Mouse (Mus musculus) MEL (cell line): ENCODE data around the gene Stk32b. TPM values are rescaled to one million over a fixed set of nuclear protein-coding genes. Genes with fewer than 3 reads are reported as not detected.

Source experiments
- DNase-seq: peaks from one replicate; pipeline ENCODE4 v3.0.0; 2011; ENCODE audit warnings: low read depth, low spot score
- H3K27ac ChIP-seq: 2 replicates; pipeline ENCODE4 v1.5.1; 2012; ENCODE audit warnings: low read depth, mild to moderate bottlenecking, control low read depth, low read length, moderate library complexity; ENCODE audit not compliant: control insufficient read depth
- H3K27me3 ChIP-seq, 2 experiments: fragments of 150-350 bp in 1 of 2; sonication (generic) in 1 of 2; 2 replicates each; pipeline ENCODE4 v1.6.1; 2012; ENCODE audit warnings: low read length in 2 of 2, mild to moderate bottlenecking in 2 of 2, improper control_type of control experiment in 1 of 2, moderate library complexity in 1 of 2; ENCODE audit not compliant: insufficient read depth in 2 of 2, control insufficient read depth in 1 of 2
- H3K36me3 ChIP-seq, 2 experiments: 2 replicates each; pipeline ENCODE4 v1.6.1; 2012 to 2014; ENCODE audit warnings: low read length in 2 of 2, improper control_type of control experiment in 1 of 2, inconsistent platforms in 1 of 2, mild to moderate bottlenecking in 1 of 2; ENCODE audit not compliant: insufficient read depth in 2 of 2, control insufficient read depth in 1 of 2
- H3K4me1 ChIP-seq, 2 experiments: fragments of 150-350 bp in 1 of 2; sonication (generic) in 1 of 2; 2 replicates each; pipeline ENCODE4 v1.6.1; 2012; ENCODE audit warnings: low read length in 2 of 2, improper control_type of control experiment in 1 of 2, mild to moderate bottlenecking in 1 of 2; ENCODE audit not compliant: insufficient read depth in 2 of 2, control insufficient read depth in 1 of 2
- H3K4me3 ChIP-seq, 2 experiments: fragments of 150-350 bp in 1 of 2; sonication (generic) in 1 of 2; 2 replicates each; pipeline ENCODE4 v1.5.1; 2012; ENCODE audit warnings: low read depth in 2 of 2, low read length in 2 of 2, mild to moderate bottlenecking in 2 of 2, moderate library complexity in 2 of 2, control low read depth in 1 of 2, improper control_type of control experiment in 1 of 2; ENCODE audit not compliant: control insufficient read depth in 1 of 2, insufficient read depth in 1 of 2
- H3K79me2 ChIP-seq: 2 replicates; pipeline ENCODE4 v1.6.1; 2012; ENCODE audit warnings: mild to moderate bottlenecking, low read length, moderate library complexity; ENCODE audit not compliant: control insufficient read depth, poor library complexity, insufficient read depth
- H3K9ac ChIP-seq: 2 replicates; pipeline ENCODE4 v1.6.1; 2012; ENCODE audit warnings: low read depth, mild to moderate bottlenecking, control low read depth, low read length, moderate library complexity; ENCODE audit not compliant: control insufficient read depth, poor library complexity, severe bottlenecking
- H3K9me3 ChIP-seq: fragments of 150-350 bp; sonication (generic); replicated peaks from 2 replicates; pipeline ENCODE4 v1.6.1; 2012; ENCODE audit warnings: mild to moderate bottlenecking, low read length, improper control_type of control experiment, moderate library complexity; ENCODE audit not compliant: insufficient read depth
- CHD1 ChIP-seq: IDR thresholded peaks from 2 replicates; pipeline ENCODE4 v1.6.1; 2012; ENCODE audit warnings: low read depth, mild to moderate bottlenecking, inconsistent platforms, low read length, improper control_type of control experiment
- E2F4 ChIP-seq: IDR thresholded peaks from 2 replicates; pipeline ENCODE4 v1.6.1; 2011; ENCODE audit warnings: low read depth, low read length, improper control_type of control experiment, borderline replicate concordance
- ELF1 ChIP-seq: IDR thresholded peaks from 2 replicates; pipeline ENCODE4 v1.6.1; 2014; ENCODE audit warnings: low read depth, mild to moderate bottlenecking, inconsistent platforms, low read length, improper control_type of control experiment, moderate library complexity
- EP300 ChIP-seq, 2 experiments: IDR thresholded peaks; 2 replicates each; pipeline ENCODE4 v1.6.1; 2011; ENCODE audit warnings: improper control_type of control experiment in 2 of 2, low read length in 2 of 2, low read depth in 1 of 2, mild to moderate bottlenecking in 1 of 2
- HCFC1 ChIP-seq: IDR thresholded peaks from 2 replicates; pipeline ENCODE4 v1.6.1; 2012; ENCODE audit warnings: low read depth, mild to moderate bottlenecking, inconsistent platforms, low read length, improper control_type of control experiment, moderate library complexity
- KAT2A ChIP-seq: conservative IDR thresholded peaks from 2 replicates; pipeline ENCODE4 v1.6.1; 2012; ENCODE audit warnings: low read depth, low read length, improper control_type of control experiment, inconsistent platforms
- MAFK ChIP-seq: IDR thresholded peaks from 2 replicates; pipeline ENCODE4 v1.6.1; 2011; ENCODE audit warnings: low read depth, mild to moderate bottlenecking, low read length, improper control_type of control experiment, borderline replicate concordance
- MAZ ChIP-seq: IDR thresholded peaks from 2 replicates; pipeline ENCODE4 v1.6.1; 2012; ENCODE audit warnings: low read depth, mild to moderate bottlenecking, inconsistent platforms, low read length, improper control_type of control experiment
- MEF2A ChIP-seq: IDR thresholded peaks from 2 replicates; pipeline ENCODE4 v1.6.1; 2014; ENCODE audit warnings: low read depth, mild to moderate bottlenecking, inconsistent platforms, low read length, improper control_type of control experiment; ENCODE audit not compliant: poor library complexity, insufficient replicate concordance, severe bottlenecking; ENCODE audit errors: extremely low read depth
- MXI1 ChIP-seq: IDR thresholded peaks from 2 replicates; pipeline ENCODE4 v1.6.1; 2011; ENCODE audit warnings: mild to moderate bottlenecking, low read depth, low read length, improper control_type of control experiment
- NELFE ChIP-seq: IDR thresholded peaks from 2 replicates; pipeline ENCODE4 v1.6.1; 2011; ENCODE audit warnings: low read depth, low read length, improper control_type of control experiment
- NRF1 ChIP-seq: IDR thresholded peaks from 2 replicates; pipeline ENCODE4 v1.6.1; 2014; ENCODE audit warnings: low read depth, mild to moderate bottlenecking, inconsistent platforms, low read length, improper control_type of control experiment, moderate library complexity; ENCODE audit not compliant: poor library complexity, insufficient read depth, severe bottlenecking
- POLR2AphosphoS2 ChIP-seq: IDR thresholded peaks from 2 replicates; pipeline ENCODE4 v1.6.1; 2011; ENCODE audit warnings: low read length, improper control_type of control experiment
- RAD21 ChIP-seq: IDR thresholded peaks from 2 replicates; pipeline ENCODE4 v1.6.1; 2011; ENCODE audit warnings: mild to moderate bottlenecking, low read depth, low read length, improper control_type of control experiment
- RCOR1 ChIP-seq: IDR thresholded peaks from 2 replicates; pipeline ENCODE4 v1.6.1; 2012; ENCODE audit warnings: low read depth, mild to moderate bottlenecking, inconsistent platforms, low read length, improper control_type of control experiment
- SIN3A ChIP-seq: IDR thresholded peaks from 2 replicates; pipeline ENCODE4 v1.6.1; 2012; ENCODE audit warnings: low read length, improper control_type of control experiment, inconsistent platforms
- TBP ChIP-seq: IDR thresholded peaks from 2 replicates; pipeline ENCODE4 v1.8.0; 2011; ENCODE audit warnings: low read depth, low read length, improper control_type of control experiment
- TCF12 ChIP-seq: IDR thresholded peaks from 2 replicates; pipeline ENCODE4 v1.6.1; 2014; ENCODE audit warnings: low read depth, mild to moderate bottlenecking, inconsistent platforms, low read length, improper control_type of control experiment, moderate library complexity
- ZC3H11A ChIP-seq: IDR thresholded peaks from 2 replicates; pipeline ENCODE4 v1.6.1; 2012; ENCODE audit warnings: low read depth, mild to moderate bottlenecking, inconsistent platforms, low read length, improper control_type of control experiment
- ZKSCAN1 ChIP-seq: IDR thresholded peaks from 2 replicates; pipeline ENCODE4 v1.6.1; 2012; ENCODE audit warnings: low read depth, mild to moderate bottlenecking, inconsistent platforms, low read length, improper control_type of control experiment, moderate library complexity
- polyA plus RNA-seq, 2 experiments: library from polyadenylated mRNA; stranded (reverse) in 1 of 2; unstranded in 1 of 2; fragments of >175 nt in 1 of 2; fragments of >200 nt in 1 of 2; gene quantifications; 2 replicates each; pipeline versions ENCODE4 v1.2.1 to v1.2.4; 2012; ENCODE audit warnings: low replicate concordance in 2 of 2, low read depth in 1 of 2; ENCODE audit not compliant: insufficient read length in 2 of 2, insufficient read depth in 1 of 2, missing spikeins in 1 of 2
- total RNA-seq: library from RNA; depleted of rRNA; stranded (reverse); fragments of 300-350 nt; gene quantifications from 2 replicates; pipeline ENCODE4 v1.2.3, GENCODE M21; 2012

Gene Stk32b
- total and polyA plus RNA-seq, 3 experiments = not detected

- no peaks in the 10 kb centered on the region for H3K79me2 ChIP-seq
- H3K27ac ChIP-seq = no peak overlapping the region
- H3K4me1 ChIP-seq = no peaks in the 10 kb centered on the region
- H3K4me3 ChIP-seq = no peak overlapping the region
- DNase-seq = no peak
- TF ChIP-seq RAD21 = no peak
- TF ChIP-seq KAT2A = no peak
- TF ChIP-seq MEF2A = no peak
- no peak for TF ChIP-seq MAZ
- TF ChIP-seq MAFK = no peak
- TF ChIP-seq HCFC1 = no peak
- no peak for TF ChIP-seq MXI1
- no peak for TF ChIP-seq SIN3A
- no peak for TF ChIP-seq POLR2AphosphoS2
- no peak for TF ChIP-seq TCF12
- no peak for TF ChIP-seq RCOR1
- no peak for TF ChIP-seq NELFE
- no peak for TF ChIP-seq ZKSCAN1
- TF ChIP-seq ELF1 = no peak
- TF ChIP-seq CHD1 = no peak
- TF ChIP-seq EP300 (IDR thresholded peaks at IDR 0.05; ENCODE audit: low read depth in 1 of 2, low read length in 2 of 2) = no peak
- TF ChIP-seq E2F4 = no peak
- no peak for TF ChIP-seq NRF1
- TF ChIP-seq ZC3H11A = no peak
- TF ChIP-seq, all 39 proteins: peak for 0
- Histone ChIP-seq H3K36me3 (no peaks in the 10 kb centered on the region), H3K27me3 (no peaks in the 10 kb centered on the region), H3K9me3 (no peaks in the 10 kb centered on the region), H3K9ac (no peak overlapping the region)
These were observed 259.8 kb downstream of the Stk32b start for GRCm38 (mm10) chr5:37457191-37457590.

- DNase-seq = no peak
- Histone ChIP-seq H3K9ac (no peak overlapping the region), H3K4me1 (no peaks in the 10 kb centered on the region), H3K79me2 (no peaks in the 10 kb centered on the region), H3K36me3 (no peaks in the 10 kb centered on the region), H3K4me3 (no peak overlapping the region), H3K27me3 (no peaks in the 10 kb centered on the region), H3K27ac (no peak overlapping the region), H3K9me3 (no peaks in the 10 kb centered on the region)
- TF ChIP-seq RCOR1 (no peak), TBP (no peak)
These were observed 260.4 kb downstream of the Stk32b start for GRCm38 (mm10) chr5:37456590-37456989.
